Mouse (Mus musculus) kidney, adult 2 months (tissue): Measurements from ENCODE around the gene 1700016C15Rik.

Experiments
- CTCF ChIP-seq: fragments of 200-500 bp; conservative IDR thresholded peaks from 2 replicates; pipeline ENCODE4 v1.5.1; 2011; ENCODE audit warnings: low read depth, mild to moderate bottlenecking, control low read depth, low read length, moderate library complexity, mixed read lengths; ENCODE audit not compliant: insufficient read depth, insufficient read length
- POLR2A ChIP-seq: fragments of 200-500 bp; IDR thresholded peaks from one replicate; pipeline ENCODE4 v1.6.1; 2011; ENCODE audit warnings: low read depth, low read length, control low read depth

DNA sequence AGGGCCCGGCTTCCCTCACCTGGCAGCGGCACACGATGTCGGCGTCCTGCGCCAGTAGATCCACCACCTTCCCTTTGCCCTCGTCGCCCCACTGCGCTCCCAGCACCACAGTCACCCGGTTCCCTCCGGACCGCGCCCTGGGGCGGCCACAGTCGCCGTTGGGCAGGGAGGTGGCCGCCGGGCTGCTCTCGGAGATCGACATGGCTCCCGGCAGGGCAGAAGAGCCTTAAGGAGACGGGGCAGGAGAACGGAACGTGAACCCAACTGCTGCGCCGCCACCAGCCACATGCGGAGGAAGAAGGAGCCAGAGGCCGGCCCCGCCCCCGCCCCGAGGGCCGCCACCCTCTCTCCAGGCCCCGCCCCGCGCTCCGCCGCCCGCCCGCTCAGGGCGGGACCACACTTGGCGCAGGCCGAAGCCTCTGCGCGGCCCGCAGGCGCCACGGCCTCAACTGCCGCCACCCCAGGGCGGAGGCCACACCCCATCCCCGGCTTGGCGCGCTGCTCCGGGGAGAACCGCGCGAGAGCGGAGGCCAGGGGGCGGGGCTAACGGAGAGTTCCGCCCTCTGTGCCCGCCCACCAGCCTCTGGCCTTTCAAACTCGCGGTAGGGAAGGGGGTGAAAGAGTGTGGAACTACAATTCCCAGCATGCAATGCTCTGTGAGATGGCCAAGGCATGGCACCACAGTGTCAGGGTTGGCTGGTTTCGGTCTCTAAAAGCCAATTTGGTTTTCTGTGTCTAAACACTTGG lies 66.8 kb downstream of the 1700016C15Rik start, which contains the start of gene Adss:
- TF ChIP-seq CTCF (no peak), POLR2A (peak; percentile 47)
